Mouse (Mus musculus): ENCODE results near the gene Dennd1c.

Gene Dennd1c

GRCm38 (mm10) chr17:57078336-57078735 is at the start of gene Dennd1c:
Dennd1c (minus strand) TSS chr17:57078514.
- peak; percentile 86 for DNase-seq (ENCODE audit: low read depth, low spot score)

DNA sequence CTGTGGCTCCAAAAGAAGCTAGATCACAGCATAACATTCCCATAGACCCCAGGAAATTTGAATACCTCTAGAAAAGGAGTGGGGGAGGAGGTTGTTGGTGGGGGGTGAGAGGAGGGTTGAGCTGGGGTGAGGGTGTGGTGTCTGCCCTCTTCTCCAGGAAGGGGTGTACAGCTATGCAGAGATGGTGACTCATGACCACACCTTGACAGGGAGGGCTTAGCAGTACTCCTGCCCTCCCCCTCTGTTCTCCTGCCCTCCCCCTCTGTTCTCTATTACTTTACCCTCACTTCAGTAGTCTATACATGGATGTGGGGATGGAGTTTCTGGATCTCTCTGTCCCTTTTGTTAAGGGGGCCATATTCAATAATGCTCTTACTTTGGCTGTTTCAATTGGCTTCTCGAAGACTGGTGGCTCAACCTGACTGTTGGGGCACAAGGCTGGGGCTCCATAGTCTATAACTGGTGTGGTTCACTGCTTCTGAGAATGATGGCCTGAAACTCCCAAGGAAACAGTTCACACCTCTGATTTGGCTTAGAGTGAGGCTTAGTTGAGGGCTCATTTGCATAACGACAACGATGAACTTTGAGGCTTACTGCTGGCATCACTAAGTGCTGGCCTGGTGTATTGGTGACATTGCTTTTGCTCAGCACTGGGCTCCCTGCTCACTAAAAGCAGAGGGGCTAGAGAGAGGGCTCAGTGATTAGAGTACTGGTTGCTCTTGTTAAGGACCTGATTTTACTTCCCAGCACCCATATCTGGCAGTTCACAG is 47.7 kb upstream of the Dennd1c start:
- no peak for DNase-seq (ENCODE audit: low read depth, low spot score)

- no peak for DNase-seq (ENCODE audit: low read depth, low spot score)
Observed at GRCm38 (mm10) chr17:57124792-57125191, 46.5 kb upstream of the Dennd1c start.

DNA sequence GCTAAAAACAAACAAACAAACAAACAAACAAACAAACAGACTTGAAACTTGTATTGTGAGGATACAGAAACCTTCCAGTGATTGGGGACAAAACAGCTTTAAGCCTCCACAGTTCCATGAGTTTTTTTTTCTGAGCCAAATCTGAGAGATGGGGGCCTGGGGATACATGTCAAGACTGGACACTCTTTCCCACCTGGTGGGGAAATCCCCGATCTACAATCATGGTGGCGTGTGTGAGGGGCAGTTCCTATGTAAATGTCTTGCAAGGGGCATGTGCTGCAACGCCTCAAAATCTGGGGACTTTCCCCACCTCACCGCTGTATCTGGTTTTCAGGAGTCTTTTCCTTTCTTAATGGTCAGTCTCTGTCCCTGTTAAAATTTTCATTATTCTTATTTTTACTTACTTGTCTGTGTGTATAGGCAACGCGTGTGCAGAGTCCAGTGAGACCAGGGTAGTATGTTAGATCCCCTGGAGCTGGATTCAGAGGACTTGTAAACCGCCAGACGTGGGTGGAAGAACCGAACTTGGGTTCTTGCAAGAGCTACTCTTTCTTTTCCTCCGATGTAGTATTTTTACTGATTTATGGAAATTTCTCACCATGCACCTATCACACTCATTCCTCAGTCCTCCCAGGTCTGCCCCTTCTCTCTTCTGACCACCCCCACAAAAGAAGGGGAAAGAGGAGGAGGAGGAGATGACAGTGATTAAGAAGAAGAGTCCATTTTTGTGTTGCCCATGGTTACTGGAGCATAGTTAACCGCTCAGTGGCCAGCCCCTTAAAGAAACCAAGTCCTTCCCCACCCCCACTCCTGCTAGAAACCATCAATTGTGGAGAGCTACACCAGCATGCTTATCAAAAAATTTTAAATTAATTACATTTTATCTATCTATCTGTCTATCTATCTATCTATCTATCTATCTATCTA is 45.1 kb upstream of the Dennd1c start:
- no peak for DNase-seq (ENCODE audit: low read depth, low spot score)

GRCm38 (mm10) chr17:57121856-57122255 is 43.5 kb upstream of the Dennd1c start:
- no peak for DNase-seq (ENCODE audit: low read depth, low spot score)

DNA sequence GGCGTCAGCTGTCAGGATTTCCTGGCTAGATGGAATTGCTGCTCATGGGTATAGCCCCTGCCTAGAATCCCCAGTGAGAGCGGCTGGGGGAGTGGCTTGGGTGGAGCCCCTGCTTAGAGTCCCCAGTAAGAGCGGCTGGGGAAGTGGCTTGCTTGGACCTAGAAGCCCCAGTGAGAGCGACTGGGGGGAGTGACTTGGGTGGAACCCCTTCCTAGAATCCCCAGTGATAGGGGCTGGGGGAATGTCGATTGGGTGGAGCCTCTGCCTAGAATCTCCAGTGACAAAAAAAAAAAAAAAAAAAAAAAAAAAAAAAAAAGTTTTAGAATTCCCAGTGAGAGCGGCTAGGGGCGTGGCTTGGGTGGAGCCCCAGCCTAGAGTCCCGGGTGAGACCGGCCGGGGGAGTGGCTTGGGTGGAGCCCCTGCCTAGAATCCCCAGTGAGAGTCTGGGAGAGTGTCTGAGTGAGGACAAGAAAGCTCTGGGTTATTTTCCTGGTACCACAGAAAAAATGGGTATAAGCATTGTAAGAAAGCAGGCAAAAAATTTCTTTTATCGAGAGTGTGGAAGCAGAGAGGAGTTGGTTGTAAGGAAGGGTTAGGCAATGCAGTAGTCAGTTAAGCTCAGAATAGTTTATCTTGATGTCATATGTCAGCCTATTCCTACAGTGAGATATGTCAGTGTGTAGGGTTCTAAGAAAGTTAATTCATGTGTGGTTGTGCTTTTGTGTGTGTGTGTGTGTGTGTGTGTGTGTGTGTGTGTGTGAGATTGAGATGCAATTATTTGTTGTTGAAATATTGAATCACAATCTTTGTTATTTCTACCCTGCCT is 40.4 kb upstream of the Dennd1c start:
- DNase-seq (ENCODE audit: low read depth, low spot score): no peak

- DNase-seq (ENCODE audit: low read depth, low spot score): no peak
Observed at GRCm38 (mm10) chr17:57116801-57117200, 38.5 kb upstream of the Dennd1c start.

DNA sequence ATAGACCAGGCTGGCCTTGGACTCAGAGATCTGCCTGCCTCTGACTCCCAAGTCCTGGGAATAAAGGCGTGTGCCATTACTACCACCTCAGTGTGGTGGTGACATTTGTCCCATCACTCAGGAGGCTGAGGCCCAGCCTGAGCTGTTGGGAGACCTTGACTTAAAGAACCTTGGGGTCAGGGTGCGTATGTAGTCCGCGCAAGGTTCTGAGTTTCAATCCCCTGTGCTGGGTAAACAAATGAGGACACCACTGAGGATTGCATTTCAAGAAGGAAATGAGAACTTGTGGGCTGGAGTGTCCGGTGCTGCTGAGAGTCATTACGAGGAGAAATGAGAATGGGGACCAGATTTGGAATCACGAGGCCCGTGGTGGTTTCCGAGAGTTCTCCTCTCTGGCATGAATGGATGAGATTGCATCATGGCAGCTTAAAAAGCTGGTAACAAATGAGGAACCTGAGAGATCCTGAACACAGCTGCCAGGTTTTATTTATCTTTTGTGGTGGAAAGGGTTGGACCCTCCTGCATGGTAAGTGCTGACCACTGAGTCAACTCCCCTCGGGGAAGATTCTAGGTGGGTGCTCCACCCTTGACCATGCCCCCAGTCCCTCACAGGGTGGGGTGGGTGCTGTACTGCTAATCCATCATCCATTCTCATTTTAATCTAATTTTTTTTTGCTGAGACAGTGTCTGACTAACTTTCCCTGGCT is 34.6 kb upstream of the Dennd1c start:
- DNase-seq (ENCODE audit: low read depth, low spot score): no peak

DNA sequence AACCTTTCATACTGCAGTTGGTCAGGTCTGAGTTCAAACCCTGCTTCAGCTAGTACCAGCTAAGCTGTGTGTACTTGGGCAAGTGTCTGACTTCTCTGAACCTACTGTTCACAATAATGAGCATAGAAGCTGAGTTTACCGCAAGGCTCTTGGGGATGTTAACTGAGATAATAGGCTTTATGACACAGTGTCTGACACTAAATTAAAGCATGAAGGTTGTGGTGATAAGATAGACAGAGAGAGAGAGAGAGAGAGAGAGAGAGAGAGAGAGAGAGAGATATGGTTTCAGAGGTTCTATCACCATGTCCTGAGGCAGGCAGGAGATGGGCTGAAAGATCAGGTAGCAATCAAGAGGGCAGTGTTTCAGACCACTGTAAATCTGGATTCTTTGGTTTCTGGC is 31.7 kb upstream of the Dennd1c start:
- no peak for DNase-seq (ENCODE audit: low read depth, low spot score)

DNA sequence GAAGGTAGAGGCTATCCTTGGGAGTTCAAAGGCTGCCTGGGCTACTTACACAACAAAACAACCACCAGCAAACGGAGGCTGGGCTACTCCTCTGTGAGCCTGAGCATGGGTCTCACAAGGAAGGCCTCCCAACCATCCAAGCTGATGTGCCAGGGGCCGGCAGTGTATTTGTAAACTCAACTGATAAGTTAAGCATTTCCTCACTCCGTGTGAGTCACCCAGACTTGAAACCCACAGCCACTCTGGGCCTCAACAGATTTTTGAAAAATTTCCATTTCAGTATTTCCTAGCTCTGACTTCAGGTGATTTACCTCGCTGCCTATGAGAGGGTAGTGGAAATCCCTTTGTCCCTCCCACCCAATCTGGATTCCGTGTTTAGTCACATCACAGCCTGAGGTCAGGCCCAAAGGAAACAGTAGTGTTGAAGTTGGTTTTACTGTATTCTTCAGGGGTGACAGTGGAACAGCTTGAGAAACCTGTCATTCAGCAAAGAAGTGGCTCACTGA is 30.4 kb upstream of the Dennd1c start:
- DNase-seq (ENCODE audit: low read depth, low spot score): peak; percentile 65

GRCm38 (mm10) chr17:57108040-57108665 is 29.8 kb upstream of the Dennd1c start:
- DNase-seq (ENCODE audit: low read depth, low spot score): no peak

DNA sequence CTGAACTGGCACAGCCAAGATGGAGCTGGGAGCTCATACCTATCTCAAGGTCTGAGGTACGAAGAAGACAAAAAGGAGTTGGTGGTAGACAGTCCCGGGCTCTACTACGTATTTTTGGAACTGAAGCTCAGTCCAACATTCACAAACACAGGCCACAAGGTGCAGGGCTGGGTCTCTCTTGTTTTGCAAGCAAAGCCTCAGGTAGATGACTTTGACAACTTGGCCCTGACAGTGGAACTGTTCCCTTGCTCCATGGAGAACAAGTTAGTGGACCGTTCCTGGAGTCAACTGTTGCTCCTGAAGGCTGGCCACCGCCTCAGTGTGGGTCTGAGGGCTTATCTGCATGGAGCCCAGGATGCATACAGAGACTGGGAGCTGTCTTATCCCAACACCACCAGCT is 28.8 kb upstream of the Dennd1c start:
- DNase-seq (ENCODE audit: low read depth, low spot score): no peak

DNA sequence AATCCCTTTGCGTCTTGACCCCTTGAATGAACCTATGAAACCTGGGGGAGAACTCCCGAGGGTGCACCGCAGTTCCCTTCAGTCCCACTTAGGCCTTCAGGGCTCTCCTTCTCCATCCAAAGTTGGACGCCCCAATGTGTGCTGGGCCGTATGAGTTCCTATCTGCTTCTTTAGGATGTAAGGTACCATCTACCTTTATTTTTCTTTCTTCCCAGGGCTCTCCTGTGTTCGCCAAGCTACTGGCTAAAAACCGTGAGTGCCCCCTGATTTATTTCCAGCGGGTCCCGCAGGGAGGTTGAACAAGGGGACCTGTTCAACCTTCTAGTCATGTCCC is 27.7 kb upstream of the Dennd1c start:
- no peak for DNase-seq (ENCODE audit: low read depth, low spot score)

- peak; percentile 53 for DNase-seq (ENCODE audit: low read depth, low spot score)
Observed at GRCm38 (mm10) chr17:57105181-57106034, 27.1 kb upstream of the Dennd1c start, which contains the start of gene Tnfsf9. Tnfsf9 (plus strand) TSS chr17:57105325.

GRCm38 (mm10) chr17:57104496-57104895 is 26.2 kb upstream of the Dennd1c start:
- DNase-seq (ENCODE audit: low read depth, low spot score): no peak

DNA sequence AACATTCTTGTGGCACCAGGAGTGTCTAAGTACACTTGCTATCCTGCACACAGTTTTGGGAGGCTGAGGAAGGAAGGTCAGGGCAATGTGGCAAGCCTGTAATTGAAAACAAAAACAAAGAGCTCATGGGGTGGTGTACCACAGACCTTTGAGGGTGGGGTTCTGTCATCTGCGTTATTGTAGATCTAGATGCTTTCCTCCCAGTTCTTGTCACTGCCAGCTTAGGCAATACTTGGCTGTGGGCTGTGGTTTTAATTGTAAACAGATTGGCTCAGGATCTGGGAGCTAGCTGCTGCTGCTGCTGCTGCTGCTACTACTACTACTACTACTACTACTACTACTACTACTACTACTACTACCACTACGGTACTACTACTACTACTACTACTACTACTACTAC is 24.0 kb upstream of the Dennd1c start:
- no peak for DNase-seq (ENCODE audit: low read depth, low spot score)

DNA sequence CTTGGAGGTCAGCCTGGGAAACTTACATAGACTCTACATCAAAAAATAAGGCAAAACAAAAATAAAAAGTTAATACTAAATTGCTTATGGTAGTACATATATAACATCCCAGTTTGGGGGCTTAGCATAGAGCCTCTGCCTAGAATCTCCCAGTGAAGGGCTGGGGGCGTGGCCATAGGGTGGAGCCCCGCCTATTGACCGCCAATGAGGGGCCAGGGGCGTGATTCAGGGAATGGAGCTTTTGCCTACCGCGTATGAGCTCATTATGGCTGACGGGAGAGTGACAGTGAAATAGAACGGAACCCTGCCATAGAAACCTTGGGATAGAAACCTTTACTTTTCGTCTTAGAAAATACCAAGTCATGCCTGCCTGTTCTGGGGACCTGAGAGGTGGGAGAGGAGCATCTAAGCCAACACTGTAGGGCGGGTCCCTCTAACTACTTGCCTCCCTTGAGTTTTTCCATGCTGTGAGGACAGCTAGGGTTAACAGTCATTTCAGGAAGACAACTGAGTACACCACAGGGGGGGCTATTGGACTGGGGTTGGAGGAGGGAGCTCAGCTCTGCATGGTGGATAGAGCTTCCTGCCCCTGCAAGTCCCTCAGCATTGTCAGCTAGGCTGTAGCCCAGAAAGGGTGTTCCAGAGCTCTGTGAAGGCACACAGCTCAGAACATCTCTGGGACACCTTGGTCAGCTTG is 21.5 kb upstream of the Dennd1c start:
- no peak for DNase-seq (ENCODE audit: low read depth, low spot score)

- no peak for DNase-seq (ENCODE audit: low read depth, low spot score)
Observed at GRCm38 (mm10) chr17:57098321-57098720, 20.0 kb upstream of the Dennd1c start.

- peak; percentile 91 for DNase-seq (ENCODE audit: low read depth, low spot score)
Observed at GRCm38 (mm10) chr17:57096623-57096920, 18.3 kb upstream of the Dennd1c start.
